Mouse (Mus musculus) MEL (cell line): ENCODE data around the gene Stra6l. TPM values are rescaled to one million over a fixed set of nuclear protein-coding genes. Genes with fewer than 3 reads are reported as not detected.

Experiments
- DNase-seq: peaks from one replicate; pipeline ENCODE4 v3.0.0; 2011; ENCODE audit warnings: low read depth, low spot score
- H3K27ac ChIP-seq: 2 replicates; pipeline ENCODE4 v1.5.1; 2012; ENCODE audit warnings: low read depth, mild to moderate bottlenecking, control low read depth, low read length, moderate library complexity; ENCODE audit not compliant: control insufficient read depth
- H3K27me3 ChIP-seq, 2 experiments: fragments of 150-350 bp in 1 of 2; sonication (generic) in 1 of 2; 2 replicates each; pipeline ENCODE4 v1.6.1; 2012; ENCODE audit warnings: low read length in 2 of 2, mild to moderate bottlenecking in 2 of 2, improper control_type of control experiment in 1 of 2, moderate library complexity in 1 of 2; ENCODE audit not compliant: insufficient read depth in 2 of 2, control insufficient read depth in 1 of 2
- H3K36me3 ChIP-seq, 2 experiments: 2 replicates each; pipeline ENCODE4 v1.6.1; 2012 to 2014; ENCODE audit warnings: low read length in 2 of 2, improper control_type of control experiment in 1 of 2, inconsistent platforms in 1 of 2, mild to moderate bottlenecking in 1 of 2; ENCODE audit not compliant: insufficient read depth in 2 of 2, control insufficient read depth in 1 of 2
- H3K4me1 ChIP-seq, 2 experiments: fragments of 150-350 bp in 1 of 2; sonication (generic) in 1 of 2; 2 replicates each; pipeline ENCODE4 v1.6.1; 2012; ENCODE audit warnings: low read length in 2 of 2, improper control_type of control experiment in 1 of 2, mild to moderate bottlenecking in 1 of 2; ENCODE audit not compliant: insufficient read depth in 2 of 2, control insufficient read depth in 1 of 2
- H3K4me3 ChIP-seq, 2 experiments: fragments of 150-350 bp in 1 of 2; sonication (generic) in 1 of 2; 2 replicates each; pipeline ENCODE4 v1.5.1; 2012; ENCODE audit warnings: low read depth in 2 of 2, low read length in 2 of 2, mild to moderate bottlenecking in 2 of 2, moderate library complexity in 2 of 2, control low read depth in 1 of 2, improper control_type of control experiment in 1 of 2; ENCODE audit not compliant: control insufficient read depth in 1 of 2, insufficient read depth in 1 of 2
- H3K79me2 ChIP-seq: 2 replicates; pipeline ENCODE4 v1.6.1; 2012; ENCODE audit warnings: mild to moderate bottlenecking, low read length, moderate library complexity; ENCODE audit not compliant: control insufficient read depth, poor library complexity, insufficient read depth
- H3K9ac ChIP-seq: 2 replicates; pipeline ENCODE4 v1.6.1; 2012; ENCODE audit warnings: low read depth, mild to moderate bottlenecking, control low read depth, low read length, moderate library complexity; ENCODE audit not compliant: control insufficient read depth, poor library complexity, severe bottlenecking
- H3K9me3 ChIP-seq: fragments of 150-350 bp; sonication (generic); replicated peaks from 2 replicates; pipeline ENCODE4 v1.6.1; 2012; ENCODE audit warnings: mild to moderate bottlenecking, low read length, improper control_type of control experiment, moderate library complexity; ENCODE audit not compliant: insufficient read depth
- BHLHE40 ChIP-seq: IDR thresholded peaks from 2 replicates; pipeline ENCODE4 v1.6.1; 2012; ENCODE audit warnings: low read depth, mild to moderate bottlenecking, inconsistent platforms, low read length, improper control_type of control experiment, borderline replicate concordance
- CHD1 ChIP-seq: IDR thresholded peaks from 2 replicates; pipeline ENCODE4 v1.6.1; 2012; ENCODE audit warnings: low read depth, mild to moderate bottlenecking, inconsistent platforms, low read length, improper control_type of control experiment
- CHD2 ChIP-seq: IDR thresholded peaks from 2 replicates; pipeline ENCODE4 v1.6.1; 2011; ENCODE audit warnings: low read length, improper control_type of control experiment
- ELF1 ChIP-seq: IDR thresholded peaks from 2 replicates; pipeline ENCODE4 v1.6.1; 2014; ENCODE audit warnings: low read depth, mild to moderate bottlenecking, inconsistent platforms, low read length, improper control_type of control experiment, moderate library complexity
- EP300 ChIP-seq, 2 experiments: IDR thresholded peaks; 2 replicates each; pipeline ENCODE4 v1.6.1; 2011; ENCODE audit warnings: improper control_type of control experiment in 2 of 2, low read length in 2 of 2, low read depth in 1 of 2, mild to moderate bottlenecking in 1 of 2
- GABPA ChIP-seq: IDR thresholded peaks from 2 replicates; pipeline ENCODE4 v1.6.1; 2012; ENCODE audit warnings: low read depth, mild to moderate bottlenecking, inconsistent platforms, low read length, improper control_type of control experiment, moderate library complexity
- GATA1 ChIP-seq: IDR thresholded peaks from 2 replicates; pipeline ENCODE4 v1.6.1; 2011; ENCODE audit warnings: low read depth, low read length, improper control_type of control experiment
- JUND ChIP-seq: IDR thresholded peaks from 2 replicates; pipeline ENCODE4 v1.6.1; 2011; ENCODE audit warnings: low read depth, mild to moderate bottlenecking, improper control_type of control experiment, low read length
- MAFK ChIP-seq: IDR thresholded peaks from 2 replicates; pipeline ENCODE4 v1.6.1; 2011; ENCODE audit warnings: low read depth, mild to moderate bottlenecking, low read length, improper control_type of control experiment, borderline replicate concordance
- MEF2A ChIP-seq: IDR thresholded peaks from 2 replicates; pipeline ENCODE4 v1.6.1; 2014; ENCODE audit warnings: low read depth, mild to moderate bottlenecking, inconsistent platforms, low read length, improper control_type of control experiment; ENCODE audit not compliant: poor library complexity, insufficient replicate concordance, severe bottlenecking; ENCODE audit errors: extremely low read depth
- MYC ChIP-seq: IDR thresholded peaks from 2 replicates; pipeline ENCODE4 v1.6.1; 2011; ENCODE audit warnings: low read depth, mild to moderate bottlenecking, low read length, improper control_type of control experiment, moderate library complexity
- NELFE ChIP-seq: IDR thresholded peaks from 2 replicates; pipeline ENCODE4 v1.6.1; 2011; ENCODE audit warnings: low read depth, low read length, improper control_type of control experiment
- NRF1 ChIP-seq: IDR thresholded peaks from 2 replicates; pipeline ENCODE4 v1.6.1; 2014; ENCODE audit warnings: low read depth, mild to moderate bottlenecking, inconsistent platforms, low read length, improper control_type of control experiment, moderate library complexity; ENCODE audit not compliant: poor library complexity, insufficient read depth, severe bottlenecking
- POLR2AphosphoS5 ChIP-seq: IDR thresholded peaks from 2 replicates; pipeline ENCODE4 v1.6.1; 2012; ENCODE audit warnings: low read depth, borderline replicate concordance, mild to moderate bottlenecking, inconsistent platforms, low read length, moderate library complexity, mixed read lengths
- RAD21 ChIP-seq: IDR thresholded peaks from 2 replicates; pipeline ENCODE4 v1.6.1; 2011; ENCODE audit warnings: mild to moderate bottlenecking, low read depth, low read length, improper control_type of control experiment
- RCOR1 ChIP-seq: IDR thresholded peaks from 2 replicates; pipeline ENCODE4 v1.6.1; 2012; ENCODE audit warnings: low read depth, mild to moderate bottlenecking, inconsistent platforms, low read length, improper control_type of control experiment
- SIN3A ChIP-seq: IDR thresholded peaks from 2 replicates; pipeline ENCODE4 v1.6.1; 2012; ENCODE audit warnings: low read length, improper control_type of control experiment, inconsistent platforms
- SMC3 ChIP-seq: IDR thresholded peaks from 2 replicates; pipeline ENCODE4 v1.6.1; 2011; ENCODE audit warnings: low read depth, low read length, improper control_type of control experiment
- TAL1 ChIP-seq: IDR thresholded peaks from 2 replicates; pipeline ENCODE4 v1.6.1; 2012; ENCODE audit warnings: mild to moderate bottlenecking, inconsistent platforms, low read length, moderate library complexity, mixed read lengths
- TCF12 ChIP-seq: IDR thresholded peaks from 2 replicates; pipeline ENCODE4 v1.6.1; 2014; ENCODE audit warnings: low read depth, mild to moderate bottlenecking, inconsistent platforms, low read length, improper control_type of control experiment, moderate library complexity
- UBTF ChIP-seq: IDR thresholded peaks from 2 replicates; pipeline ENCODE4 v1.6.1; 2012; ENCODE audit warnings: low read depth, mild to moderate bottlenecking, inconsistent platforms, low read length, improper control_type of control experiment, moderate library complexity, borderline replicate concordance; ENCODE audit not compliant: insufficient read depth
- USF2 ChIP-seq, 2 experiments: IDR thresholded peaks; 2 replicates each; pipeline ENCODE4 v1.6.1; 2011 to 2012; ENCODE audit warnings: improper control_type of control experiment in 2 of 2, low read length in 2 of 2, borderline replicate concordance in 1 of 2, inconsistent platforms in 1 of 2, low read depth in 1 of 2, mild to moderate bottlenecking in 1 of 2; ENCODE audit not compliant: insufficient read depth in 1 of 2
- ZC3H11A ChIP-seq: IDR thresholded peaks from 2 replicates; pipeline ENCODE4 v1.6.1; 2012; ENCODE audit warnings: low read depth, mild to moderate bottlenecking, inconsistent platforms, low read length, improper control_type of control experiment
- ZKSCAN1 ChIP-seq: IDR thresholded peaks from 2 replicates; pipeline ENCODE4 v1.6.1; 2012; ENCODE audit warnings: low read depth, mild to moderate bottlenecking, inconsistent platforms, low read length, improper control_type of control experiment, moderate library complexity
- ZMIZ1 ChIP-seq: IDR thresholded peaks from 2 replicates; pipeline ENCODE4 v1.6.1; 2012; ENCODE audit warnings: low read depth, mild to moderate bottlenecking, inconsistent platforms, low read length, improper control_type of control experiment, moderate library complexity
- ZNF384 ChIP-seq: IDR thresholded peaks from 2 replicates; pipeline ENCODE4 v1.6.1; 2012; ENCODE audit warnings: low read depth, mild to moderate bottlenecking, inconsistent platforms, low read length, improper control_type of control experiment
- polyA plus RNA-seq, 2 experiments: library from polyadenylated mRNA; stranded (reverse) in 1 of 2; unstranded in 1 of 2; fragments of >175 nt in 1 of 2; fragments of >200 nt in 1 of 2; gene quantifications; 2 replicates each; pipeline versions ENCODE4 v1.2.1 to v1.2.4; 2012; ENCODE audit warnings: low replicate concordance in 2 of 2, low read depth in 1 of 2; ENCODE audit not compliant: insufficient read length in 2 of 2, insufficient read depth in 1 of 2, missing spikeins in 1 of 2
- total RNA-seq: library from RNA; depleted of rRNA; stranded (reverse); fragments of 300-350 nt; gene quantifications from 2 replicates; pipeline ENCODE4 v1.2.3, GENCODE M21; 2012

Gene Stra6l
- total and polyA plus RNA-seq, 3 experiments: not detected

- Histone ChIP-seq H3K27ac (no peak overlapping the region), H3K4me1 (no peaks in the 10 kb centered on the region), H3K36me3 (no peaks in the 10 kb centered on the region), H3K9ac (no peak overlapping the region), H3K27me3 (peaks cover 0 to 5% of the 10 kb centered on the region in 2 experiments; a peak in 3 of 4 replicates), H3K9me3 (no peaks in the 10 kb centered on the region), H3K79me2 (no peaks in the 10 kb centered on the region), H3K4me3 (no peak overlapping the region)
- no peak for TF ChIP-seq EP300 (IDR thresholded peaks at IDR 0.05; ENCODE audit: low read depth in 1 of 2, low read length in 2 of 2)
- TF ChIP-seq POLR2AphosphoS5: no peak
- TF ChIP-seq ZMIZ1: no peak
- TF ChIP-seq RCOR1: no peak
- no peak for TF ChIP-seq MAFK
- TF ChIP-seq RAD21: no peak
- TF ChIP-seq CHD2: no peak
- no peak for TF ChIP-seq ZC3H11A
- TF ChIP-seq BHLHE40: no peak
- no peak for TF ChIP-seq USF2 (IDR thresholded peaks at IDR 0.05; ENCODE audit: borderline replicate concordance in 1 of 2, insufficient read depth in 1 of 2, low read depth in 1 of 2, low read length in 2 of 2)
- DNase-seq: no peak
Observed at GRCm38 (mm10) chr4:45924011-45924410, 75.5 kb downstream of the Stra6l start.

- Histone ChIP-seq H3K27me3 (peaks cover 0 to 1% of the 10 kb centered on the region in 2 experiments; a peak in 2 of 4 replicates), H3K27ac (no peak overlapping the region), H3K4me3 (no peak overlapping the region), H3K4me1 (no peaks in the 10 kb centered on the region), H3K36me3 (no peaks in the 10 kb centered on the region), H3K79me2 (no peaks in the 10 kb centered on the region), H3K9me3 (no peaks in the 10 kb centered on the region), H3K9ac (no peak overlapping the region)
- no peak for TF ChIP-seq UBTF
- TF ChIP-seq ZKSCAN1: no peak
- TF ChIP-seq TAL1: no peak
- TF ChIP-seq ZC3H11A: no peak
- no peak for TF ChIP-seq SMC3
- no peak for TF ChIP-seq ELF1
- no peak for TF ChIP-seq CHD2
- TF ChIP-seq ZNF384: no peak
- TF ChIP-seq GATA1: no peak
- TF ChIP-seq TCF12: no peak
- no peak for TF ChIP-seq SIN3A
- TF ChIP-seq MEF2A: no peak
- no peak for TF ChIP-seq NRF1
- no peak for TF ChIP-seq BHLHE40
- no peak for TF ChIP-seq MAFK
- TF ChIP-seq NELFE: no peak
- no peak for TF ChIP-seq MYC
- no peak for TF ChIP-seq GABPA
- TF ChIP-seq JUND: no peak
- no peak for TF ChIP-seq CHD1
- no peak for DNase-seq
Observed at GRCm38 (mm10) chr4:45928561-45928960, 80.1 kb downstream of the Stra6l start.
